Mouse (Mus musculus): ENCODE results near the gene Defb9.
"Not testable (repeated sequence)": the region's sequence is repeated elsewhere in the genome, so short reads cannot be mapped to it uniquely, and the experiment has no call there.

The Defb9 gene

GRCm38 (mm10) chr8:21885321-21885720 is at the start of gene Defb9:
Defb9 (minus strand) TSS chr8:21885421.
- not testable (repeated sequence) for DNase-seq (ENCODE audit: low spot score)

DNA sequence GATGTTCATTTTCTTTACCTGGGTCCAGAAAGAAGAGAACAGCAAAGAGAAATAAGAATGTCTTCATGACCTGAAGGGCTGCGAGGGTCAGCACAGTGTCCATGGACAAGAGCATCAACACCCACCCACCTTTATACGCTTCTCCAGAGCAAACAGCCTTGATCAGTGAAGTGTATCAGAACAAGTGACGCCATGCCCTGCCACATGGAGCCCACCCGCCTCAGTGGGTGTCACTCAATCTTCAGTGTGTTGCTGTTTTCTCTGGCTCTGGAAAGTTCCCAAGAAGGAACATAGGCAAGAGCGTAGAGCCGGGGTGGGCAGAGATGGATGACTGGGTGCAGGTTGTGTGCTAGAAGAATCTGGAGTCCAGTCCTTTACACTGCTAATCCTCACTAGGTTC is 47.4 kb upstream of the Defb9 start, which contains the start of gene Defb15:
Gene Defb15, minus strand, starts transcription at position 101 of the 400 bp plus-strand sequence.
- DNase-seq (ENCODE audit: low spot score): no peak

- not testable (repeated sequence) for DNase-seq (ENCODE audit: low spot score)
Measured at GRCm38 (mm10) chr8:21930754-21931153, 45.5 kb upstream of the Defb9 start.

- no peak for DNase-seq (ENCODE audit: low spot score)
Measured at GRCm38 (mm10) chr8:21915625-21916024, 30.4 kb upstream of the Defb9 start.

DNA sequence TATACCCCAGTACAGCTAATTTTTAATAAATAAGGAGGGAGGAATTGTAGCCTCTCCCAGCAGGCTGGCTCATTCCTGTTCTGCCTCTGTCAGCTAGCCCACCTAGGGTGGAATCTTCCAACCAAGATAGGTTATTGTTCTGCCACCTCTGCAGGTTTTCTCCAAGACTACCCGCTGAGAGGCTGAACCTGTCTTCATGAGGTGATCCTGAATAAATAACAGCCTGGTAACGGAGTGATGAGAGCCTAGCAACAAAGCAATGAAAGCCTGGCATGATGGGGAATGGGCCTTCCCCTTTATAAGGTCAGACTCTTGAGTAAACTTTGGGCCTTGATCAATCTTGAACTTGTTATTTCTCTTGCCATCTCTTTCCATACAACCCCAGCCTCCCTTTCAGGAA is 27.3 kb upstream of the Defb9 start:
- no peak for DNase-seq (ENCODE audit: low spot score)

DNA sequence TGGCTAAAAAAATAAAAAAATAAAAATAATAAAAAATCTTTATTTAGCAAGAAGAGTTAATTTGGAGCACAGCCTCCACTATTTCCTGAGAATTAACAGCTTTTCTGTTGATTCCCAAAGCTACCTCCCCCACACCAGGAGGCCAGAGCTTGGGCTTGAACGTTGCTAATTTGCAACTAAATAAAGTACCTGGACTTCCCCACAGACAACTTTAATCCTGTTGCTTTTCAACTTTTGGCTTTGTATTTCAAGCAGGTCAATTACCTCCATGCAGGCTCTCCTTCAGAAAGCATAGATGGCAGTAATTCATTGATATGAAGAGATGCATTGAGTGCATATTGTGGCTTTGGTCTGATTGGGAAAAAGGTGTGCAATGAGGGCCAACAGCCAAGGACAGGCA is 26.7 kb upstream of the Defb9 start:
- DNase-seq (ENCODE audit: low spot score): no peak

GRCm38 (mm10) chr8:21906290-21906689 is 21.1 kb upstream of the Defb9 start, which contains the start of gene Defb11:
Defb11 (minus strand) TSS chr8:21906412.
- DNase-seq (ENCODE audit: low spot score): not testable (repeated sequence)

DNA sequence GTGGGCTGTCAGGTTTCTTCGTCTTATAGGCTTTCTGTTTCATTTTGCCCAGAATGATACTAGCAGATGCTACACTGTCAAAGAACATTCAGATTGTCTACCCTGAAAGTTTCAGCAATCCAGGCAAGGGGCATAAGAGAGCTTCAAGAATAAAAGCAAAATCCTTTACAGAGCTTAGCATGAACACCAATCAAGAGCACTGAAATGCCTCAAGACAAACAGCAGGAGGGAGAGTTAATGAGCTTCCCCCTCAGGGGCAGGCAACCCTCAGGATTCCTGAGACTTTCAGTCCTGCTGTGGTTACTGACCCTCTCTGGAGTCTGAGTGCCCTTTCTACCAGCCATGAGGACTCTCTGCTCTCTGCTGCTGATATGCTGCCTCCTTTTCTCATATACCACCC is 26.6 kb downstream of the Defb9 start, which contains the start of gene Defb10:
Gene Defb10, plus strand, starts transcription at position 316 of the 400 bp plus-strand sequence.
- DNase-seq (ENCODE audit: low spot score): not testable (repeated sequence)
